Mouse (Mus musculus): Measurements from ENCODE around the gene Zfp658.

GRCm38 (mm10) chr7:43530216-43530785, 31.8 kb upstream of the Zfp658 start:
- no peak for TF ChIP-seq CTCF (IDR thresholded peaks at IDR 0.05; ENCODE audit: borderline replicate concordance, extremely low read depth, insufficient read depth, insufficient read length)
- no peak for TF ChIP-seq POLR2A (IDR thresholded peaks at IDR 0.05; ENCODE audit: borderline replicate concordance, extremely low read depth, insufficient read depth, insufficient read length, poor library complexity, severe bottlenecking)
